ENCODE assay signal across 15 mouse cellular contexts in genomic region chr8:115982326-115982725, GRCm38 (mm10).
A peak's percentile ranks its signal among the peaks of the same experiment; 100 is the strongest.
DNase-seq lines count a peak whose midpoint lies in the region; ATAC-seq and TF ChIP-seq lines count a peak whose summit lies in the region.
"Had no signal": no experiment of that assay in that cellular context is flagged by ENCODE, and none has a peak within 500 bp of the region (broad histone marks: within the 10 kb centered on the region; RNA-seq: fewer than 3 reads in every experiment).

No protein-coding gene starts in this region.

- no peak overlapping the region for H3K4me2 ChIP-seq in kidney, embryonic 15.5 days
- H3K4me2 ChIP-seq: forebrain, embryonic 12.5 days; heart, embryonic 13.5 days; hindbrain, embryonic 12.5 days had no signal

- no peak for ATAC-seq in kidney, embryonic 15.5 days (replicated peaks; ENCODE audit: low FRiP score)
- ATAC-seq: forebrain, embryonic 16.5 days; hindbrain, embryonic 16.5 days had no signal

- no peak overlapping the region for H3K9ac ChIP-seq in kidney, embryonic 15.5 days
- H3K9ac ChIP-seq: forebrain, embryonic 12.5 days; heart, embryonic 13.5 days; hindbrain, embryonic 12.5 days had no signal

- no peak overlapping the region for H3K4me3 ChIP-seq in kidney, adult 2 months (ENCODE audit: insufficient read depth, low read depth, low read length)
- no peak overlapping the region for H3K4me3 ChIP-seq in kidney, embryonic 15.5 days (replicated peaks)
- H3K4me3 ChIP-seq: forebrain, embryonic 12.5 days; heart, embryonic 13.5 days; hindbrain, embryonic 12.5 days had no signal

- no peak for TF ChIP-seq POLR2A in kidney, adult 2 months (IDR thresholded peaks at IDR 0.05; ENCODE audit: low read depth, low read length)

- peaks cover 32% of the 10 kb centered on the region; the same call in 1 of the 2 replicates for H3K4me1 ChIP-seq in kidney, adult 2 months (ENCODE audit: control insufficient read depth, insufficient read depth, low read length)
- H3K4me1 ChIP-seq in kidney, embryonic 15.5 days: no peaks in the 10 kb centered on the region
- H3K4me1 ChIP-seq: forebrain, embryonic 12.5 days; hindbrain, embryonic 12.5 days had no signal

- H3K9me3 ChIP-seq in kidney, embryonic 15.5 days (replicated peaks): no peaks in the 10 kb centered on the region
- H3K9me3 ChIP-seq: forebrain, embryonic 12.5 days; heart, embryonic 13.5 days; hindbrain, embryonic 12.5 days had no signal

- peak overlapping the region; percentile 100 for H3K27ac ChIP-seq in kidney, adult 2 months (ENCODE audit: insufficient read depth, low read depth, low read length)
- H3K27ac ChIP-seq in kidney, embryonic 15.5 days: no peak overlapping the region
- H3K27ac ChIP-seq: forebrain, embryonic 12.5 days; heart, embryonic 13.5 days; hindbrain, embryonic 12.5 days had no signal

- no peaks in the 10 kb centered on the region for H3K27me3 ChIP-seq in kidney, adult 2 months (replicated peaks; ENCODE audit: control insufficient read depth, insufficient read depth, low read length)
- H3K27me3 ChIP-seq in kidney, embryonic 15.5 days: no peaks in the 10 kb centered on the region
- H3K27me3 ChIP-seq: forebrain, embryonic 12.5 days; hindbrain, embryonic 12.5 days had no signal

- WGBS in kidney, adult 2 months: 74% methylated on average over 3 of the region's 3 CpGs
- whole genome bisulfite sequencing in kidney, embryonic 15.5 days: 74% methylated on average over 3 of the region's 3 CpGs

- TF ChIP-seq CTCF in kidney, adult 2 months (conservative IDR thresholded peaks at IDR 0.05; ENCODE audit: insufficient read depth, insufficient read length, low read depth, low read length): no peak

- peak; percentile 14 for DNase-seq in kidney, adult 2 months
- peak; percentile 46 for DNase-seq in urinary bladder, postnatal 14 days (ENCODE audit: low spot score)
- no peak for DNase-seq in urinary bladder, postnatal 4 days (ENCODE audit: low spot score in 2 of 2)
- DNase-seq in fat pad, adult 2 months (ENCODE audit: extremely low read depth, low read depth, low spot score): peak; percentile 37
- DNase-seq in thymus, postnatal 10 days (ENCODE audit: low spot score in 2 of 2): no peak
- DNase-seq: adrenal gland, adult 2 months; adrenal gland, postnatal 25 days; gastrocnemius, postnatal 14 days; heart, postnatal 36 days had no signal

- no peaks in the 10 kb centered on the region for H3K36me3 ChIP-seq in kidney, adult 2 months (ENCODE audit: control insufficient read depth, insufficient read depth, low read length)
- H3K36me3 ChIP-seq in kidney, embryonic 15.5 days: no peaks in the 10 kb centered on the region
- H3K36me3 ChIP-seq: forebrain, embryonic 12.5 days; heart, embryonic 13.5 days; hindbrain, embryonic 12.5 days had no signal

Comparison
In these comparisons a context has a peak if more than half of its experiments do, and no peak if none do; other contexts are left out.
1. DNase-seq: peak in kidney, adult 2 months (single experiment), urinary bladder, postnatal 14 days (single experiment) and fat pad, adult 2 months (single experiment); none in urinary bladder, postnatal 4 days (0 of 2) and thymus, postnatal 10 days (0 of 2).